Mouse (Mus musculus) ES-E14 (cell line): ENCODE results near the gene Stk16. TPM values are rescaled to one million over a fixed set of nuclear protein-coding genes. Genes with fewer than 3 reads are reported as not detected.

Experiments
- DNase-seq: peaks from one replicate; pipeline ENCODE4 v3.0.0-alpha.2; 2013; ENCODE audit warnings: low read depth, low spot score
- H3K27ac ChIP-seq: 2 replicates; pipeline ENCODE4 v1.5.1; 2012; ENCODE audit warnings: low read depth, mild to moderate bottlenecking, low read length, moderate library complexity, mixed read lengths; ENCODE audit not compliant: poor library complexity, insufficient read depth, severe bottlenecking
- H3K36me3 ChIP-seq: 2 replicates; pipeline ENCODE4 v1.6.1; 2012; ENCODE audit warnings: mild to moderate bottlenecking, low read length, moderate library complexity, mixed read lengths; ENCODE audit not compliant: control insufficient read depth, poor library complexity, insufficient read depth, severe bottlenecking
- H3K4me1 ChIP-seq, 2 experiments: fragments of 150-350 bp in 1 of 2; sonication (generic) in 1 of 2; 2 replicates each; pipeline ENCODE4 v1.6.1; 2012; ENCODE audit warnings: low read length in 2 of 2, mild to moderate bottlenecking in 1 of 2, mixed read lengths in 1 of 2; ENCODE audit not compliant: control insufficient read depth in 2 of 2, insufficient read depth in 2 of 2, poor library complexity in 1 of 2
- H3K4me3 ChIP-seq, 2 experiments: fragments of 150-350 bp in 1 of 2; sonication (generic) in 1 of 2; 2 replicates each; pipeline ENCODE4 v1.5.1; 2012; ENCODE audit warnings: low read length in 2 of 2, low read depth in 1 of 2, mild to moderate bottlenecking in 1 of 2, mixed read lengths in 1 of 2; ENCODE audit not compliant: insufficient read depth in 1 of 2, poor library complexity in 1 of 2, severe bottlenecking in 1 of 2
- H3K9ac ChIP-seq: 2 replicates; pipeline ENCODE4 v1.6.1; 2012; ENCODE audit warnings: low read depth, mild to moderate bottlenecking, low read length, mixed read lengths; ENCODE audit not compliant: poor library complexity, insufficient read depth, severe bottlenecking
- H3K9me3 ChIP-seq: fragments of 150-350 bp; sonication (generic); 2 replicates; pipeline ENCODE4 v1.6.1; 2012; ENCODE audit warnings: low read depth, mild to moderate bottlenecking, low read length; ENCODE audit not compliant: control insufficient read depth, insufficient read depth
- HCFC1 ChIP-seq: IDR thresholded peaks from 2 replicates; pipeline ENCODE4 v1.6.1; 2012; ENCODE audit warnings: low read length, inconsistent platforms, borderline replicate concordance; ENCODE audit not compliant: insufficient read depth
- MAFK ChIP-seq: IDR thresholded peaks from 2 replicates; pipeline ENCODE4 v1.6.1; 2014; ENCODE audit warnings: mild to moderate bottlenecking, low read depth, low read length, inconsistent platforms; ENCODE audit not compliant: insufficient read depth
- ZC3H11A ChIP-seq: IDR thresholded peaks from 2 replicates; pipeline ENCODE4 v1.6.1; 2012; ENCODE audit warnings: low read depth, mild to moderate bottlenecking, inconsistent platforms, low read length, borderline replicate concordance
- ZNF384 ChIP-seq: IDR thresholded peaks from 2 replicates; pipeline ENCODE4 v1.6.1; 2012; ENCODE audit warnings: low read depth, low read length, inconsistent platforms
- in situ Hi-C, 2 experiments: fragments of 600-800 bp; cut with MboI; formaldehyde crosslinking; loops; one replicate each; pipeline ENCODE4 v1.15.1; 2025; ENCODE audit warnings: low sequenced_read_pairs in 2 of 2, inconsistent platforms in 1 of 2; ENCODE audit not compliant: unreplicated experiment in 2 of 2
- total RNA-seq: library from RNA; depleted of rRNA; stranded (reverse); fragments of 300-350 nt; gene quantifications from 2 replicates; pipeline ENCODE4 v1.2.3, GENCODE M21; 2012; rRNA removed

Gene Stk16
- total RNA-seq, 1 experiment, result 63.6 TPM

DNA sequence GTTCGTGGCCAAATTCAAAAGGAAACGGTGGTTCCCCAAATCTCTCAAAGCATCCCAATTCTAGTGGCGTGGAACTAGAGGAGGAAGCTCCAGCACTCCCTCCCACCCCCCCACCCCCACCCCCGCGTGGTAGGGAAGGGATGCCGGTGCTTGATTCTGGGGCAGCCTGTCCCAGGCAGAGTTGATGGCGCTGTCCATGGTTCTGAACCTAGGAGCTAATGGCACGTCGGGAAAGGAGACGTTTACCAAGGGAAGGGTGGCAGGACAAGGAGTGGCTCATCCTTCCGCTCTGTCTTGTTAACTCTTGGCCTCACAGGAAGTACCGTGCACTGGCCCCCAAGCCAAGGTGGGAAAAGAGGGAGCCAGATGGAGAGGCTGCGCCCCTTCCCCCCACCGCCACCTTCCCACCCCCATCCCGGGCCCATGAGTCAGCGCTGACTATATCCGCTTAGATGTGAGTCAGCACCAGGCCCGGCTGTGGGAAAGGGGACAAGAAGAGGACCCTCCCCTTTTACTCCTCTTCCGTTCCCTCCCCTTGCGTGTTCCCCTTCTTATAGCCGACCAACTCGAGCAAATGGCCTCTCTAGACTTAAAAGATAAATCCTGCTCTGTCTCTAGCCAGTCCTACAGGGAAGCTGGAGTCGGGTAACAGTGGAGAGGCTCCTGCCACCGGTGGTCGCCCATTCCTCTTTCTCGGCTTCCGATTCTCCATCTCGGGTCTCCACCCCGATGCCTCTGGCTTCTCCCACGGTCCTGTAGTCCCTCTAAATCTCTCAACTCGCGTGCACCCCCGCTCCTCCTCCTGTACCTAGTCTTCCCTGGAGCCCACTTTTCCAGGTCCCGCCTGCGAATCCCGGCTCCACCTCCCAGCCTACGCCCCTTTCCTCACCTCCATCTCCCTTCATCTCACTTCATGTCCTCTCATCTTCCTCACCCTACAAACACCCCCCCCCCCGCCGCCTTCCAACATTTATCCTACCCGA, 52.6 kb downstream of the Stk16 start:
- in situ Hi-C loops, result no loop called here

DNA sequence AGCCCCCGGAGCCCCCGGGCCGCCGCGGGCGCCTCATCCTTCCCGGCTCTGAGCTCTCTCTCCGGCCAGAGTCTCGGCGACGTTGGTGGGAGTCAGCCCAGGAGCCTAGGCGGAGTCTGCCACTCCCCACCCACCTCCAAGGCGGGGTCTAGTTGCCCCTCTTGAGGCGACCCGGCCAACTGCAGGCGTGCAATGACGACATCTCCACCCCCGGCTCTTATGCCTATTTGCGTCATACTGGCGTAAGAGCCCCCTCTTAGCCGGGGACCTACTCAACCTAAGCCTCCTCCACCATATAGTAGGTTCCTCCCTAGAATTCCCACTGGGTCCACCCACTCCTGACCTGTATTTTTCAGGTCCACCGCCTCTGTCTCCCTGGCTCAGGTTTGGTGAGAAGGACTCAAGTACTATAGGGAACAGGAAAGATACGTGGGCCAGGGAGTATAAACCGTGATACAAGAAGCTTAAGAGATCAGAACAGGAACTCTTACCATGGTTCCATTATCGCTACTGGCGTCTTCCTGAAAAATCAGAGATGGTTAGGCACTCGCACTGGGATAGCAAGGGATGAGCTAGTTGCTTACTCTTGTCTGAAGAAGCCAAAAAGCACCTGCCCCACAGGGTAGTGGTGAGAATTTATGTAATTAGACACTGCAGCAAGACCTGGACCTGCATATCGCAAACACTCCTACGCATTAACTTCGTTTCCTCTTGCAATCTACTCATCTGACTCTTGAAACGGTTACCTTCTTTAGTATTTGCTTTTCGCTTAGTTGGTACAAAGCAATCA, 53.6 kb downstream of the Stk16 start, which contains the start of gene Ptprn:
Ptprn (minus strand) TSS at position 412 of the 790 bp plus-strand sequence.
- Histone ChIP-seq H3K9ac (peak within 1 kb of the TSS; percentile 33), H3K4me3 (peak within 1 kb of the TSS; percentile 60 to 75), H3K36me3 (no peaks in the 10 kb centered on the region), H3K9me3 (no peaks in the 10 kb centered on the region), H3K27ac (no peak within 1 kb of the TSS), H3K4me1 (peaks cover 0 to 4% of the 10 kb centered on the region in 2 experiments; a peak in 1 of 4 replicates)
- no peak for DNase-seq
- TF ChIP-seq HCFC1, result no peak
- TF ChIP-seq ZC3H11A, result no peak
- TF ChIP-seq ZNF384, result no peak
- in situ Hi-C loops, result no loop called here

More for the DNA sequence above, 52.6 kb downstream of the Stk16 start:
- TF ChIP-seq MAFK (peak; percentile 87), ZNF384 (no peak)
- no peak overlapping the region for H3K27ac ChIP-seq
- peak overlapping the region; percentile 33 for H3K9ac ChIP-seq
- H3K4me3 ChIP-seq, result peak overlapping the region; percentile 60 to 75
- H3K4me1 ChIP-seq, result peaks cover 0 to 4% of the 10 kb centered on the region in 2 experiments; a peak in 1 of 4 replicates
- peak; percentile 84 for DNase-seq
- no peaks in the 10 kb centered on the region for H3K36me3 ChIP-seq
- H3K9me3 ChIP-seq, result no peaks in the 10 kb centered on the region

Other genes starting within 250 kb of the Stk16 start
- gene Nhej1, start 85.6 kb upstream of the Stk16 start, total RNA-seq, result 6.7 and 7.7 TPM in 2 replicates
- 0.31 TPM in 1 of 2 replicates, not detected in the other for gene Slc23a3, start 76.9 kb upstream of the Stk16 start, total RNA-seq
- 20.9 and 27.2 TPM in 2 replicates for gene Cnppd1, start 68.1 kb upstream of the Stk16 start, total RNA-seq
- gene Retreg2, start 68.1 kb upstream of the Stk16 start, total RNA-seq, result 27.1 and 37.4 TPM in 2 replicates
- gene Zfand2b, start 42.2 kb upstream of the Stk16 start, total RNA-seq, result 15.1 and 16.0 TPM in 2 replicates
- gene Abcb6, start 30.4 kb upstream of the Stk16 start, total RNA-seq, result 41.0 and 54.3 TPM in 2 replicates
- gene Ankzf1, start 18.7 kb upstream of the Stk16 start, total RNA-seq, result 23.0 and 42.5 TPM in 2 replicates
- 17.2 and 24.4 TPM in 2 replicates for gene Atg9a, start 18.6 kb upstream of the Stk16 start, total RNA-seq
- 5.8 and 7.6 TPM in 2 replicates for gene Glb1l, start within 50 bp of the Stk16 start, total RNA-seq
- gene Tuba4a, start 9.0 kb downstream of the Stk16 start, total RNA-seq, result 110 and 124 TPM in 2 replicates
- gene A630095N17Rik, start 21.3 kb downstream of the Stk16 start, total RNA-seq, result not detected in 2 replicates
- gene Dnajb2, start 25.6 kb downstream of the Stk16 start, total RNA-seq, result 15.8 and 17.7 TPM in 2 replicates
- 8.9 and 9.0 TPM in 2 replicates for gene Ptprn, start 53.7 kb downstream of the Stk16 start, total RNA-seq
- gene Resp18, start 67.6 kb downstream of the Stk16 start, total RNA-seq, result 0.90 TPM in 1 of 2 replicates, not detected in the other
- gene Dnpep, start 107.2 kb downstream of the Stk16 start, total RNA-seq, result 67.1 and 75.5 TPM in 2 replicates
- 10.8 and 19.4 TPM in 2 replicates for gene Des, start 149.5 kb downstream of the Stk16 start, total RNA-seq
- gene Speg, start 164.5 kb downstream of the Stk16 start, total RNA-seq, result 16.9 and 31.2 TPM in 2 replicates
- gene Gmppa, start 225.1 kb downstream of the Stk16 start, total RNA-seq, result 40.2 and 51.6 TPM in 2 replicates
- gene Asic4, start 239.6 kb downstream of the Stk16 start, total RNA-seq, result not detected in 2 replicates